Mouse (Mus musculus): ENCODE measurements around the gene Arhgap15.
A peak's percentile ranks its signal among the peaks of the same experiment; 100 is the strongest.
"Not testable (repeated sequence)": the region's sequence is repeated elsewhere in the genome, so short reads cannot be mapped to it uniquely, and the experiment has no call there.

Arhgap15 gene

DNA sequence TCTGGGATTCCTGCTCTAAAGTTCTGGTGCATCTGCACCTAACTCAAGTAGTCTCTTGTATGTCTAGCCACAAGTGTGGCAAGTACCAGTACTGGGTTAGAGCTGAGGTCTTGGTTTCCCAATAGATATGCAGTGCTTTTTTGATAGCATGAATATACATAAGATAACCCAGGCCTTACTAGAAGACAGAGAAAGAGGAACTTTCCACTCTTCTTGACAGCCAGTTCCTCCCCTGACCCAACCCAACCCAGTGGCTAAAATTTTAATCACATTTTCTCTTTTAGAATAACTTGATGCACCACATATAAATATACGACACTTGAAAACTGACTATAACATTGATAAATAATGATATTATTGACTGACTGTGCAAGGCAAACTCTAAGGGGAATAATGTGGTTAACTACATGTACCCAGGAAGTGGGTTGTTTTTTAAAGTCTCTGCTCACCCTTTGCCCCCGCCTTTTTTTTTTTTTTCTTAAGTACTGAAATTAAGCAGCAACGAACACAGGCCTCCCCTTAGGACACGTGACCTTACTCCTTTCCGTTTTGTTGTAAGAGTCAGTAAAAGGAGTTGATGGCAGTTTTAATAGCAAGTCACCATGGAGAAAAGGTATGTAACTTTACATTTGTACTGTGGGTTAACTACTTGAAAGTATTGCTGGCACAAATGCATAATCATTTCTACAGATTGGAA lies at the start of gene Arhgap15:
TSS of gene Arhgap15 (plus strand) at position 538 of the 697 bp plus-strand sequence.
- no peak for DNase-seq

DNA sequence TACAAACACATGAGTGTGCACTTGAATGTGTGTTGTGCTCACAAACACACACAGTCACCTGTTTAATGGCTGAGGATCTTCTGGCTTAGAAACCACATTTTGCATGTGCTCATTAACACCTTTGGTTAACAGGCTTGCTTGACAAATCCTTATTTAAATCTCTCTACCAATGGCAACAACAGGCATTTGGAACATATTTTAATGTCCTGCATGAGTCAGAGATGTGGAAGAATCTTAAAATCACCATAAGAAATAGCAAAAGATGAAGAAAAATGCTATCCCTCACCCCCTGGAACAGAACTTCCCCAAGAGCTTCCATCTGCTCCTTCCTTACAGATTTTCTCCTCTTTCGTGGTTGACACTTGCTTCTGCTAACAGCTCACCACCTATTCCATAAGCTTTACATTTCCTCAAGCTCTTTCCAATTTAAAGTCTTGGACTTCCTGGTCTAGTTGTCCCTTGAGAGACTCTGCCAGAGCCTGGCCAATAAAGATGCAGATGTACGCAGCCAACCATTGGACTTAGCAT lies 35.9 kb upstream of the Arhgap15 start:
- no peak for DNase-seq

DNA sequence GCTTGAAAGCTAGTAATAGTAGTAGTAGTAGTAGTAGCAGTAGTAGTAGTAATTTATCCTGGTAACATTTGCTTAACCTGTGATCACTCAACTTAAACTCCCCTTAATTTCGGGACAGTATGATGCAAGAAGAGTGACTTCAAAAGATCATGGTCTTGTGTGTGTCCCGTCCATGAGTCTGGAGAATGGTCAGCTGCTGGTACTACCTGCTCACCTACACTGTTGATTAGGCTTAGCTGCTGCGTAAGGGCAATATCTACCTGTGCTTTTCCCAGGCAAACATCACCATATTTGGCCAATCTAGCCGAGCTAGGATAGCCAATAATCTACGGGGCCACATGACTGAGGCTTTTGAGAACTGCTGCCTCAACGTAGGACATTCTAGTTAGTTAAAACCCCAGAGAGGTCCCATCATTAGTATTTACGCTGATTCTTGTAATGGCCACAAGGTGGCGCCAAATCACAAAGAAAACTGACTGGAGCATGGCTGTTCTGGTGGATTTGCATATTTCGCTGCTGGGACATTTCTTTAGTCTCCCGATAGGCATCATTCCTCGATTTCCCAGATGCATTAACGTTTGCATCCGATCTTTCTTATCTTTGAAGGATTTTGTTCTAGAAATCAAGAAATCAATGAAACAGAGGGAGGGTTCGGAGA lies 26.0 kb upstream of the Arhgap15 start:
- DNase-seq = peak; percentile 50

- DNase-seq = no peak
Observed at GRCm38 (mm10) chr2:43723104-43723541, 25.5 kb upstream of the Arhgap15 start.

DNA sequence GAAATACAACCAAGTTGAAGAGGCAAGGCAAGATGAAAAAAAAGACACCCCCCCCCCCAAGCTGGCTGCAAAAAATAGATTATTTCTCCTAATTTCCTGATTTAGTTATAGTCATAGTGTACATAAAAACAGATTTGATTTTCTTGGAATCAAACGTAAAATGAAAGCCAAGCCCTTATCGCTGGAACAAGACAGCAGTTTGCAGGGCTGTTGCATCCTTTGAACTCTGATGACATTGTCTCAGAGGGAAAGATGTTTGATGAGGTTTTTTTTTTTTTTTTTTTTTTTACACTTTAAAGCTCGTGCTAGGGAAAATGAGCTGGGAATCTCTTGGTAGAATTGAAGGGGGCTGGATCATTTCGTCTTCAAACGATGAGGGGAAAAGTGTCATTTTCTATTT lies 21.4 kb upstream of the Arhgap15 start:
- no peak for DNase-seq

DNA sequence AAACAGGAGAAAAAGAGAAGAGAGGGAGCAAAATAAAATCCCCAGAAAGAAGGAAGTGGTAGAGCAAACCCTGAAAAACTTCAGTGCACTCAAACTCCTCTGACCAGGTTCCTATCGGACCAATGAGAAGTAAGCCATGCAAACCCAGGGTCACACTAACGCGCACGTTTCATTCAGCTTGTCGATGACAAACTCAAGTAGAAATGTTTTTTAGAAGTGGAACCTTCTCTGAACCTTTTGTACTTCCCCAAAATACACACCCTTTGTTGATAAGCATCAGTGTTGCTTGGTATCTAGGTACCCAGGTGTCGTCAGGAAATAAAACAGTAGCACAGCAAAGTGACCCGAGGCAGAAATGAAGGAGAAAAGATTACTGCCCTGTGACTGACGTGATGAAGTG lies 20.9 kb upstream of the Arhgap15 start:
- DNase-seq = no peak

GRCm38 (mm10) chr2:43728831-43729230 lies 19.8 kb upstream of the Arhgap15 start:
- no peak for DNase-seq

GRCm38 (mm10) chr2:43732396-43732795 lies 16.2 kb upstream of the Arhgap15 start:
- no peak for DNase-seq

DNA sequence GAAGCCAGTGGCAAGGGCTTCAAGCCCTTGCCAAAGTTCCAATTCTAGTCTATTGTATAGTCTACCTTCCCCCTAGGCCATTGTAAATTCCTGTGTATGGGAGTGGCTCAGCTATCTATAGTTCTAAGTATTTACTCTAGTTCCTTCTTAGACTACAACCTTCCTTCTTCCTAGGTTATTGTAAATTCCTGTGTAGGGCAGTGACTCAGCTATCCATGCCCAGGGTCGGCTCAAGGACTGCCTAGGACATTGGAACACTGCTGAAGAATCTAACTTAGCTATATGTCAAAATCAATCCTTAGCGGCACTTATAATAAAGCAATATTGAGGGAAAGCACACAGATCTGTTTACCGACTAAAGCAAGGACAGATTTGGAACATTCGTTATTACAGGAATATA lies 13.6 kb upstream of the Arhgap15 start:
- DNase-seq = not testable (repeated sequence)

DNA sequence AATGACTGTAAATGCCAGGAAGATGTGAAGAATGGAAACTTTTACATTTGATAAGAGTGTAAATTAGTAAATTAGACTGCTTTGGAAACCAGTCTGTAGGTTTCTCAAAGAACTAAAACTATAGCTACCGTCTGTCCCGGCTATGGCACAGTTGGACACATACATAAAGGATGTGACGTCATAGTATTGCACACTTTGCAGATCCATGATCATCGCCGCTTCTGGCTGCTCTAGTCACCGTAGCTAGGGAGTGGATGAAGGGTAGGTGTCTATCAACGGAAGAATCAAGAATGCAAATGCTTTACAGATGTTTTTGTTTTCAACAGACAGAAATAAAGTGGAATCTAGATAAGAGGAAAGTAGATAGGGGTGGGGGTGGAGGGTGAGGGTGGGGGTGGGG lies 11.1 kb upstream of the Arhgap15 start:
- DNase-seq = no peak

- no peak for DNase-seq
Observed at GRCm38 (mm10) chr2:43738562-43739112, 10.0 kb upstream of the Arhgap15 start.

DNA sequence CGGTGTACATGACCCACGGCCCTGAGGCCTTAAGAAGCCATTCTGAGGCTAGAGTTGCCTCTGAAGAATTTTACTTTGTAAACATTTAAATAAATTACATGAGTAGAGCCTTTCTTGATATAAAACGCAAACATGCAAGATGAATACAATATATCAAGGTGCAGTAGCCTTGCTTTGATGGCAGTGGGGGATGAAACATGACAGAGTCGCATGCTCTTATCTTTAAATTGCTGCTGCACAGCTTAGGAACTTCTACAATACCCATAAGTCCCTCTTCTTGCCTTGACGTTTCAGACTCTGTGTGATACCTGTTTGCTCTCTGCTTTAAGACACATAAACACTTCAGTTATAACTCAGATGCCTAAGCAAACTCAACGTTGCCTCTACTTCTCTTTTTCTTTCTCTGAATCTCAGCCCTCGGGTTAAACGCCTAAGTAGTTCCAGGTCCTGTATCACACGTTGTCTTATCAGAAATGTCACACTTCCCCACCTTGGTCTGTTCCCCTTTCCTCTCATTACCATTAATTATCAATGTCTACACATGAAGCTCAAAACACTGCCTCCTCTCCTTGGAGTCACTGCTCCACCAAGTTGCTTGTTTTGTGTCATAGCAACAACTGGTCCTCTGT lies 9.3 kb upstream of the Arhgap15 start:
- no peak for DNase-seq

GRCm38 (mm10) chr2:43749321-43749720 lies 697 bp downstream of the Arhgap15 start:
- DNase-seq = no peak

GRCm38 (mm10) chr2:43755899-43756298 lies 7.3 kb downstream of the Arhgap15 start:
- DNase-seq = no peak

DNA sequence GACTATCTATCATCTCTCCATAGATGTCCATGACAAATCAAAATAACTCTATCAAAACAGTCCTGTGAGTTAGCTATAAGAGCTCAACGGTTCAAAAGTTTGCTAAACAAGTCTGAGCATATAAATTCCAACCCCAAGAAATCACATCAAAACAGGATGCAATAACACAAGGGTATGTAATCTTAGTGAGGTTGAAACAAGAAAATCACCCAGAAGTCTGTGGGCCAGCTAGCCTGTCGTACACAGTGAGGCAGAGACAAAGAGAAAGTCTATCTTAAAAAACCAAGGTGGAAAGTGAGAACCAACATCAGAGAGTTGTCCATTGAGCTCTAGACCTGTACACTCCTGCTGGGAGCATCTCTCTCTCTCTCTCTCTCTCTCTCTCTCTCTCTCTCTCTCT lies 8.0 kb downstream of the Arhgap15 start:
- DNase-seq = no peak

DNA sequence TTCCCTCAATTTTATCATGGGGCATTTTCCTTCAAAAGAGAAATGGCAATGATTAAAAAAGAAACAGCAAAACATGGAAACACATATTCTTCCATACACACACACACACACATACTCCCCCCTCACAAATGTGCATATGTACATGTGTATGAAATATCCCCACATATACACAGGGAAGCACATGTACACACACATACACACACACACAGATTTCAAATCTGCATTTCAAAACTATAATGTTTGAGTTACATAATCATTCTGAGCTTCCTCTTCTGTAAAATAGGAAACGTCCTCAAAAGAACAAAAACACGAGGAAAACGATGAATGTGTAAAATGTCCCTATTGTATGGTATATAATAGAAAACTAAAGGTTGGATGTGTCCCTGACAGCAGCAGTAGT lies 13.1 kb downstream of the Arhgap15 start:
- DNase-seq = no peak

GRCm38 (mm10) chr2:43763279-43763678 lies 14.7 kb downstream of the Arhgap15 start:
- DNase-seq = no peak

DNA sequence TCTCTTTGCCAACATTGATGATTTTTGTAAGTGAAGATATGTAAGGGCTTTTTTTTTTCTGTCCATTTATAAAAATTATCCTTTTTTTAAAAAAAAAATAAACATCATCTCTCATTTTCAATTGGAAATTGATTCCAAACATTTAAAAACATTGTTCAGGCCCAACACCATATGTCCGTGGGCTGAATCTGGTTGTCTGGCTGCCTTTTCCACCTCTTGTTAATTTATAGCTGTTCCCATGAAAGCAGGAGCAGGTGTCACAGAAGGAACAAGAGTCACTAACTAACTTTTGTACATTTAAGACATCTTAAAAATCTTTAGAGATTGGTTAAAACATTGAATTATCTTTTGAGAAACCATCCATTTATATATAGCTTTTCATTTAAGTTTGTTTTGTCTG lies 15.8 kb downstream of the Arhgap15 start:
- DNase-seq = no peak

GRCm38 (mm10) chr2:43766200-43766599 lies 17.6 kb downstream of the Arhgap15 start:
- DNase-seq = no peak

- DNase-seq = no peak
Observed at GRCm38 (mm10) chr2:43769850-43770570, 21.4 kb downstream of the Arhgap15 start.

- DNase-seq = no peak
Observed at GRCm38 (mm10) chr2:43772640-43773039, 24.0 kb downstream of the Arhgap15 start.

DNA sequence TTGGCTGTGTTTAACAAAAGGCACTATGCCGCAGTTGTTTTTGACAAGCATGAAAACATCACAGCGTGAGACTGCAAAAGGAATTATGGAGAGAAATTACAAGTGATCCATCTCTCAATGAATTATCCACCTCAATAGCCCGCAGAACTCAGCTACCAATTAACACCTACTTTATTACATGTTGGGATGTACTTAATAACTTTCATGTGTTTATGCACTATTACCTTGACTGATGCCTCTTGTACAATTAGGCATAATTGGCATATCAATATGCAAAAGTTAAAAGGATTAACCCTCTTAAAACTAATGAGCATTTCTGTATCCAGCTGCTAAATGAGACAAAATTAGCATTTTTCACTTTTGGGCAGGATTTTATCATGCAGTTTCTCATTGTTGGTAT lies 33.5 kb downstream of the Arhgap15 start:
- DNase-seq = no peak
